Mouse (Mus musculus): ENCODE results near the gene Ivl. TPM values are rescaled to one million over a fixed set of nuclear protein-coding genes. Genes with fewer than 3 reads are reported as not detected.

The Ivl gene
- total and polyA plus RNA-seq, 3 experiments = 0.04 to 0.44 (median 0.30) TPM

DNA sequence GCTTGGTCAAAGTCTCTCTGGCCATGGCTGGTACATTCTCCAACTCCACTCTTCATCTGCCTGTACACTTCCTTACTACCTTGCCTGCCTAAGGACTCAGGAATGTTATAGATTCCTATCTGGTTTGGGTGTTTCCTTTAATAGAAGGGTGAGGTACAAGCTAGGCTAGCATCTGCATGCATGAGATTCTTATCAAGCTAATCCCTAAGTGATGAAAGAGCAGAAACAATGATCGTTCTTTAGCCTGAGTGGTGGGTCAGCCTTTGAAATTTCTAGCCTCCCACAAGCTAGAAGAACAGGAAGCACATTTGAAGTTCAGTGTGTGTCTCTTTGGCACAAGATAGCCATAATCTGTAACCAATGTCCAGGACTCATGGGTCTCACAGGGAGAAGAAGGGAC lies 36.3 kb upstream of the Ivl start:
- Histone ChIP-seq H3K36me3 (replicated peaks in 1 of 2; ENCODE audit: control insufficient read depth in 1 of 2, insufficient read depth in 1 of 2, low read length in 1 of 2) (no peaks in the 10 kb centered on the region), H3K4me2 (ENCODE audit: insufficient read depth, low read depth, poor library complexity, severe bottlenecking) (no peak overlapping the region), H3K4me1 (ENCODE audit: control insufficient read depth in 1 of 2, insufficient read depth in 2 of 2) (no peaks in the 10 kb centered on the region), H3K27me3 (replicated peaks) (no peaks in the 10 kb centered on the region), H3K4me3 (replicated peaks in 1 of 3; ENCODE audit: low read depth in 2 of 3, low read length in 2 of 3, poor library complexity in 1 of 3) (no peak overlapping the region), H3K9me3 (replicated peaks; ENCODE audit: low read length) (no peaks in the 10 kb centered on the region), H3K27ac (ENCODE audit: insufficient read depth, low read depth) (no peak overlapping the region), H3K79me2 (replicated peaks; ENCODE audit: control insufficient read depth, extremely low read depth, insufficient read depth, poor library complexity, severe bottlenecking) (no peaks in the 10 kb centered on the region), H3K9ac (ENCODE audit: insufficient read depth, low read depth) (no peak overlapping the region)
- TF ChIP-seq MAX (IDR thresholded peaks at IDR 0.05; ENCODE audit: low read length) = no peak
- TF ChIP-seq ZNF384 (IDR thresholded peaks at IDR 0.05; ENCODE audit: low read depth, low read length) = no peak
- no peak for TF ChIP-seq IRF4 (IDR thresholded peaks at IDR 0.05; ENCODE audit: low read depth, low read length)
- no peak for TF ChIP-seq MAZ (IDR thresholded peaks at IDR 0.05; ENCODE audit: low read depth, low read length)
- dilution Hi-C loops (cut with MboI; ENCODE audit: extremely low pct_ligation_motif_present, extremely low pct_unique_long_range_greater_than_20kb, low sequenced_read_pairs) (no loop called here), in situ Hi-C loops (cut with MboI; ENCODE audit: low pct_ligation_motif_present, low pct_unique_long_range_greater_than_20kb, low sequenced_read_pairs) (no loop called here)
- DNase-seq (ENCODE audit: extremely low read depth) = no peak

DNA sequence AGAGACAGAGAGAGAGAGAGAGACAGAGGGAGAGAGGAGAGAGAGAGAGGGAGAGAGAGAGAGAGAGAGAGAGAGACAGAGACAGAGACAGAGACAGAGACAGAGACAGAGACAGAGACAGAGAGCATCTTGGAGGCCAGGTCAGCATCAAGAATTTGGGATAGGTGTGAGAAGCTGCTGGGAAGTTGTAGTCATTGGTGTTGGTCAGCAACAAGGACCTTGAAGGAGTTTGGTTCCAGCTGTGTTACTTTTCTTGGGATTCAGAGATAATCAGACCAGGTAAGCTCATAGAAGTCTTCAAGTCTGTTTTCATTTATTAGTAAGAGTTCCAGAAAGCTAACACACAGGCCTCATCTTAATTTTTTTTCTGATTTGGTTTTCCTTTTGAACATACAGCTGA lies 33.9 kb upstream of the Ivl start, which contains the start of gene 2210017I01Rik:
TSS of gene 2210017I01Rik (minus strand) at position 101 of the 400 bp plus-strand sequence.
- H3K9ac ChIP-seq (ENCODE audit: insufficient read depth, low read depth) = no peak within 1 kb of the TSS

DNA sequence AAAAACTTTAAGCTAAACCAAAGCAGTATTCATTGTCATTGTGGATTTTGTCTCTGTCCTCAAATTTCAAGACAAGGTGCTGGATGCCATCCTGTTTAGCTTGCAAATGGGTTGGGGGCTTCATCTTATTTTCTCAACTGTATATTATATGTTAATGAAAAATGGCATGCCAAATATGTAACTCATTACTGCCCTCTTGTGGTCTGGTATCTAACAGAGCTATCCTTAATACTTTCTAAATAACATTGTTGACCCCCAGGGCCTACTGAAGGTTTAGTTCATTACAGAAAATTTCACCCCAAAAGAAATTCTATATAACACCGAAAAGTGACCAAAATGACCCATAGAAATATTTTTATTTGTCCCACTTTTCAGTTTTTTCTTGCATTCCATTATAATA lies 28.6 kb upstream of the Ivl start:
- Histone ChIP-seq H3K9me3 (replicated peaks; ENCODE audit: low read length) (no peaks in the 10 kb centered on the region), H3K79me2 (replicated peaks; ENCODE audit: control insufficient read depth, extremely low read depth, insufficient read depth, poor library complexity, severe bottlenecking) (no peaks in the 10 kb centered on the region), H3K4me2 (ENCODE audit: insufficient read depth, low read depth, poor library complexity, severe bottlenecking) (no peak overlapping the region), H3K27me3 (replicated peaks) (no peaks in the 10 kb centered on the region), H3K4me3 (replicated peaks in 1 of 3; ENCODE audit: low read depth in 2 of 3, low read length in 2 of 3, poor library complexity in 1 of 3) (no peak overlapping the region), H3K36me3 (replicated peaks in 1 of 2; ENCODE audit: control insufficient read depth in 1 of 2, insufficient read depth in 1 of 2, low read length in 1 of 2) (no peaks in the 10 kb centered on the region), H3K4me1 (ENCODE audit: control insufficient read depth in 1 of 2, insufficient read depth in 2 of 2) (no peaks in the 10 kb centered on the region), H3K9ac (ENCODE audit: insufficient read depth, low read depth) (no peak overlapping the region), H3K27ac (ENCODE audit: insufficient read depth, low read depth) (no peak overlapping the region)
- DNase-seq (ENCODE audit: extremely low read depth) = peak; percentile 46
- dilution Hi-C loops (cut with MboI; ENCODE audit: extremely low pct_ligation_motif_present, extremely low pct_unique_long_range_greater_than_20kb, low sequenced_read_pairs) = no loop called here
- TF ChIP-seq RCOR1 (conservative IDR thresholded peaks at IDR 0.05; ENCODE audit: low read depth, low read length) = no peak
- peak; percentile 24 for TF ChIP-seq RAD21 (IDR thresholded peaks at IDR 0.05; ENCODE audit: low read depth, low read length)
- TF ChIP-seq PAX5 (IDR thresholded peaks at IDR 0.05; ENCODE audit: low read length) = no peak
- no peak for TF ChIP-seq MAX (IDR thresholded peaks at IDR 0.05; ENCODE audit: low read length)
- TF ChIP-seq CTCF (conservative IDR thresholded peaks at IDR 0.05 in 1 of 2, IDR thresholded peaks at IDR 0.05 in 1 of 2; ENCODE audit: low read depth in 2 of 2, low read length in 2 of 2) = peak in 1 of 2 experiments; percentile 40; a peak in 2 of 4 replicates
- TF ChIP-seq EP300 (IDR thresholded peaks at IDR 0.05; ENCODE audit: low read length) = no peak
- peak; percentile 6; the same call in 1 of the 2 replicates for TF ChIP-seq SMC3 (IDR thresholded peaks at IDR 0.05; ENCODE audit: low read depth, low read length)
- no peak for TF ChIP-seq TCF12 (IDR thresholded peaks at IDR 0.05; ENCODE audit: low read depth, low read length)
- no peak for TF ChIP-seq ZKSCAN1 (IDR thresholded peaks at IDR 0.05; ENCODE audit: borderline replicate concordance, low read depth, low read length)
- in situ Hi-C loops (cut with MboI; ENCODE audit: low pct_ligation_motif_present, low pct_unique_long_range_greater_than_20kb, low sequenced_read_pairs) = no loop called here

More for the DNA sequence above, 33.9 kb upstream of the Ivl start, which contains the start of gene 2210017I01Rik:
- Histone ChIP-seq H3K9me3 (replicated peaks; ENCODE audit: low read length) (no peaks in the 10 kb centered on the region), H3K4me3 (replicated peaks in 1 of 3; ENCODE audit: low read depth in 2 of 3, low read length in 2 of 3, poor library complexity in 1 of 3) (no peak within 1 kb of the TSS), H3K27ac (ENCODE audit: insufficient read depth, low read depth) (no peak within 1 kb of the TSS), H3K79me2 (replicated peaks; ENCODE audit: control insufficient read depth, extremely low read depth, insufficient read depth, poor library complexity, severe bottlenecking) (no peaks in the 10 kb centered on the region), H3K4me2 (ENCODE audit: insufficient read depth, low read depth, poor library complexity, severe bottlenecking) (no peak within 1 kb of the TSS), H3K36me3 (replicated peaks in 1 of 2; ENCODE audit: control insufficient read depth in 1 of 2, insufficient read depth in 1 of 2, low read length in 1 of 2) (no peaks in the 10 kb centered on the region), H3K27me3 (replicated peaks) (no peaks in the 10 kb centered on the region), H3K4me1 (ENCODE audit: control insufficient read depth in 1 of 2, insufficient read depth in 2 of 2) (no peaks in the 10 kb centered on the region)
- in situ Hi-C loops (cut with MboI; ENCODE audit: low pct_ligation_motif_present, low pct_unique_long_range_greater_than_20kb, low sequenced_read_pairs) (no loop called here), dilution Hi-C loops (cut with MboI; ENCODE audit: extremely low pct_ligation_motif_present, extremely low pct_unique_long_range_greater_than_20kb, low sequenced_read_pairs) (no loop called here)
- DNase-seq (ENCODE audit: extremely low read depth) = no peak
- TF ChIP-seq USF2 (conservative IDR thresholded peaks at IDR 0.05; ENCODE audit: low read depth, low read length) = no peak
- no peak for TF ChIP-seq NELFE (IDR thresholded peaks at IDR 0.05; ENCODE audit: low read depth, low read length)
- no peak for TF ChIP-seq POLR2AphosphoS2 (IDR thresholded peaks at IDR 0.05; ENCODE audit: low read depth, low read length)
- no peak for TF ChIP-seq SIN3A (IDR thresholded peaks at IDR 0.05; ENCODE audit: low read length)
- TF ChIP-seq ZNF384 (IDR thresholded peaks at IDR 0.05; ENCODE audit: low read depth, low read length) = no peak

Measured in CH12.LX (cell line).